Mouse (Mus musculus): ENCODE measurements around the gene Otop3. TPM values are rescaled to one million over a fixed set of nuclear protein-coding genes. Genes with fewer than 3 reads are reported as not detected.

Otop3 gene
- polyA plus RNA-seq, 1 experiment: not detected

DNA sequence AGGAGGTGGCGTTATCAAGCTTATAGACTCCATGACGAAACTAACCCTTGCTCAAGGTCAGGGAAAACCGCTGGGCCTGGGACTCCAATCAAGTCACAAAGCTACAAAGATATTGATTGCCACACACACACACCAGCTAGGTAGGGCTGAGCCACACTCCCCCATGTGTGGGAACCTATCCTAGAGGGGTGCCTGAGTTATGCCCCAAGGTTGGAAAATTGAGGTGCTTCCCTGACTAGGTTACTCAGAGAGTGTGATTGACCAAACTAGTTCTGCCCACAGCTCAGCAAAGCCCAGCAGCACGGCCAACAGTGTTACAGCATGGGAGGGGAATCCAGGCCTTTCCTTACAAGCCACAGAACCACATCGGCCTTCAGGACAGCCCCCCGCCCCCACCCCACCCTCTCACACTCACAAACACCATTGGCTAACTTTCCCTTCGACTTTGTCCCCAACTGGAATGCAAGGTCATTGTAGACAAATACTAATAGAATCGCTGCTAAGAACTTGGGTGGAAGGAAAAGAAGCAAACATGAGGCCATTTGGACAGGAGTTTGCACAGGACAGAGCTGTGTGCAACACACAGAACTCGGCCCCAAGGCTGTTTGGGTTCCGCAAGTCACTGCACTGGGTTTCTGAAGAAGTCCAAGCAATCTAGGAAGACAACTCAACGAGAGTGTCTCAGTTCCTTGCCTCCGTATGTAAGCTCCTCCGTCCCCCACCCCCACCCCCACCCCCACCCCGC lies 41.7 kb upstream of the Otop3 start:
- Histone ChIP-seq H3K27me3 (ENCODE audit: control insufficient read depth) (peaks cover 18% of the 10 kb centered on the region), H3K36me3 (ENCODE audit: control insufficient read depth) (no peaks in the 10 kb centered on the region; the same call in 1 of the 2 replicates), H3K9me3 (ENCODE audit: control insufficient read depth, low read length) (no peaks in the 10 kb centered on the region), H3K4me1 (ENCODE audit: control insufficient read depth) (peaks cover 5% of the 10 kb centered on the region; the same call in 1 of the 2 replicates), H3K4me3 (replicated peaks) (no peak overlapping the region)
- TF ChIP-seq GATA1 (IDR thresholded peaks at IDR 0.05; ENCODE audit: low read length) (no peak), TAL1 (IDR thresholded peaks at IDR 0.05; ENCODE audit: low read length) (no peak)

DNA sequence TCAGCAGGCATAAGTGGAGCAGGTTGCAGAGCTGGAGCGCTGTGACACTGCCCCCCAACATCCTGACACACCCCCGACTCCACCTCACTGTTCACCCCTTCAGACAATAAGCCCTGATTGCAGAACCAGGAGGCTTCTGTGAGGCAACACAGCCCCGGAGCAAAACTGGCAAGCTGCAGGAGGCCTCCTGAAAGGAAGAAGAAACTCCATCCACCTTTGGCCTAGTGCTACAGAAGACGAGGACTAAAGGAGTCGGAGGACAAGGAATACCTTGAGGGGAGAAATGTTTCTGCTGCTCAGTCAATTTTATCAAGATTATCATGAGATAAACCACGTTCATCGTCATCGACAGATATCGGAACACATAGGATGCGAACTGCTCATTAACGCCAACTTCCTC lies 38.6 kb upstream of the Otop3 start:
- peaks cover 5% of the 10 kb centered on the region; the same call in 1 of the 2 replicates for H3K4me1 ChIP-seq (ENCODE audit: control insufficient read depth)
- peak overlapping the region; percentile 56 for H3K4me3 ChIP-seq (replicated peaks)
- no peak for TF ChIP-seq GATA1 (IDR thresholded peaks at IDR 0.05; ENCODE audit: low read length)
- no peak for TF ChIP-seq TAL1 (IDR thresholded peaks at IDR 0.05; ENCODE audit: low read length)
- no peaks in the 10 kb centered on the region; the same call in 1 of the 2 replicates for H3K36me3 ChIP-seq (ENCODE audit: control insufficient read depth)
- no peaks in the 10 kb centered on the region for H3K9me3 ChIP-seq (ENCODE audit: control insufficient read depth, low read length)
- peaks cover 27% of the 10 kb centered on the region for H3K27me3 ChIP-seq (ENCODE audit: control insufficient read depth)

DNA sequence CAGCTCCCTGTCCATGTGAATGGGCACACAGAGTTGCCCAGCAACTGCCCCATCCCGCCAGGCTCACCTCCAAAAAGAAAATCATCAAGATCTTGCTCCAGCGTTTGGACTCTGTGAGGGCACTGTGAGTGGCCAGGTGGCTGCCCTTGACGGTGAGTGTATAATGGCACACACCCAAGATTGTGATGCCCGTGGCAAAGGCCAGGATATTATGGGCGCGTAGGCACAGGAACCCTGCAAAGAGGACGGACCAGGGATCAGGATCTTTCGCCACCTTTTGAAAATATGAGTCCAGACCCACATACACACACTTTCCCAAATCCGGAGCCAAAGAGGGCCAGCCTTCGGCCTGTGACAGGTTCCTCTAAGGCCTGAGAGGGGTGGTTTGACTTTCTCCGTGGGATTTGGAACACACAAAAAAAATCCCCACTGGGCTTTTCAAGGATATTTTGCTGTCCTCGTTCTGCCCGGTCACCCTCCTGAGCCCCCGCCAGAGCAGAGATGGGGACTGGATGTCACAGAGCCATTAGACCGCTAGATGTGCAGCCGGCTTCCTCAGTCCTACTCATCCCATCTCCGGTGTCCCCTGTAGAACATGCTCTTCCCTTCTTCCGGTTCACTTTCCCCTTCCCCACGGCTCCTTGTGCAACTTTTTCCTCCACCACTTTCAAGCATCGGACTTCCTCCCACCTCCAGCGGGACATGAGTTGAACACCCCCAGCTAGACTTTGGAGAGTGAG lies 37.9 kb upstream of the Otop3 start:
- peaks cover 5% of the 10 kb centered on the region; the same call in 1 of the 2 replicates for H3K4me1 ChIP-seq (ENCODE audit: control insufficient read depth)
- peaks cover 27% of the 10 kb centered on the region for H3K27me3 ChIP-seq (ENCODE audit: control insufficient read depth)
- H3K36me3 ChIP-seq (ENCODE audit: control insufficient read depth): no peaks in the 10 kb centered on the region; the same call in 1 of the 2 replicates
- H3K9me3 ChIP-seq (ENCODE audit: control insufficient read depth, low read length): no peaks in the 10 kb centered on the region
- TF ChIP-seq TAL1 (IDR thresholded peaks at IDR 0.05; ENCODE audit: low read length) (no peak), GATA1 (IDR thresholded peaks at IDR 0.05; ENCODE audit: low read length) (no peak)
- peak overlapping the region; percentile 56 for H3K4me3 ChIP-seq (replicated peaks)

DNA sequence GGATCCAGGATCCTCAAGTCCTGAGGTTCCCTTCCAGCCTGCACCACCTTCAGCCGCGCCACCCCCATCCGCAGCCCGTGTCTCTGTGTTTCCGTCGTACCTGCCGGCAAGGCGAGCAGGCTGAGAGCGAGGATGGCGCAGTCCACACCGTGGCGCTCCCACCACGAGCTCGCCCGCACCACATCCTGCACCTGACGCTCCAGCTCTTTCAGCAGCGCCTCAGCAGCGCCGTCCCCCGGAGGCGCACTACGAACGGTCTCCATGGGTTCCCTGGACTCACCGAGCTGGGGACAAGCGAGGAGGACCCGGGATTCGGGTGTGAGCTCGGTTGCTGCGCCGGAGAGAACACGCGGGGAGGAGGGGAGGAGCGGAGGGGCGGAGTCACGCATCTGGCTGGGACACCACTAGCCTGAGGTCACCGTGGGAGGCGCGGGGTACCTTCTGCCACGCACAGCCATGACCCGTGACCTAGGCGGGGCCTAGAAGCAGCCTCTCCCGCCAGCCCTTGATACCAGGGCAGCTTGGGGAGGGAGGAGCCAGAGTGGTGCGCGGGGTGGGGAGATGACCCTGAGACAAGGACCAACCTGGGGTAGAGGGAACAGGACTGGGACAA lies 37.2 kb upstream of the Otop3 start, which contains the start of gene Fads6:
Gene Fads6, minus strand, starts transcription at position 450 of the 613 bp plus-strand sequence.
- Histone ChIP-seq H3K36me3 (ENCODE audit: control insufficient read depth) (no peaks in the 10 kb centered on the region; the same call in 1 of the 2 replicates), H3K4me3 (replicated peaks) (peak within 1 kb of the TSS; percentile 56), H3K9me3 (ENCODE audit: control insufficient read depth, low read length) (no peaks in the 10 kb centered on the region), H3K4me1 (ENCODE audit: control insufficient read depth) (peaks cover 5% of the 10 kb centered on the region; the same call in 1 of the 2 replicates), H3K27me3 (ENCODE audit: control insufficient read depth) (peaks cover 27% of the 10 kb centered on the region)
- no peak for TF ChIP-seq TAL1 (IDR thresholded peaks at IDR 0.05; ENCODE audit: low read length)
- no peak for TF ChIP-seq GATA1 (IDR thresholded peaks at IDR 0.05; ENCODE audit: low read length)

DNA sequence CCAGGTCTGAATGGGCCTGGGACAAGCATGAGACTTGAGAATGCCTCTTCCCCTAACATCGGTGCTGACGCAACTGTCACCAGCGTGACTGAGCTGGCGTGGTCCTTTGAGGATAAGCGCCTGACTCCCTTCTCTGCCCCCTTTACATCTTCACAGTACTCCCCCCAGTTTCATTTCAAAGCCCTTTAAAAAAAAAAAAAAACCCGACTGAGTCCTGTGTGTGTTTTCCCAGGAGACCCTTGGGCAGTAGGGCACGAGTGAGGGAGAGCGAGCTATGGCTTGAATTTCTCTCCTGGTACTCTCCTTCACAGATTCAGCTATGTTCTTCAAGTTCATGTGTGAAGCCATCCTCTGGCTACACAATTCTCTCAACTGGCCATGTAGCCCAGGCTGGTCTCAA lies 36.4 kb upstream of the Otop3 start:
- H3K4me1 ChIP-seq (ENCODE audit: control insufficient read depth): peaks cover 5% of the 10 kb centered on the region; the same call in 1 of the 2 replicates
- no peak overlapping the region for H3K4me3 ChIP-seq (replicated peaks)
- no peaks in the 10 kb centered on the region for H3K9me3 ChIP-seq (ENCODE audit: control insufficient read depth, low read length)
- peaks cover 27% of the 10 kb centered on the region for H3K27me3 ChIP-seq (ENCODE audit: control insufficient read depth)
- no peaks in the 10 kb centered on the region; the same call in 1 of the 2 replicates for H3K36me3 ChIP-seq (ENCODE audit: control insufficient read depth)
- TF ChIP-seq GATA1 (IDR thresholded peaks at IDR 0.05; ENCODE audit: low read length) (no peak), TAL1 (IDR thresholded peaks at IDR 0.05; ENCODE audit: low read length) (no peak)

DNA sequence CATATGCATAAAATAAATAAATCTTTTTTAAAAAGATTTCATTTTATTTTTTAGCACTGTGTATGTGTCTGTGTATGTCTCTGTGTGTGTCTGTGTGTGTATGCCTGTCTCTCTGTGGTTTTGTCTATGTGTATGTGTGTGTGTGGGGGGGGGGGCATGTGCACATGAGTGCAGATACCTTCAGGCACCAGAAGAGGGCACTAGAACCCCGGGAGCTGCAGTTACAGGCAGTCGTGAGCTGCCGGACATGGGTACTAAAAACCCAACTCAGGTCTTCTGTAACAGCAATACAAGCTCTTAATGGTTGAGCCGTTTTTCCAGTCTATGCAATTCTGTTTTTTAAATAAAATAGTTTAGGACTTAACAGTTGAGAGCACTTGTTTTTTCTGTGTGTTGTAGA lies 33.8 kb upstream of the Otop3 start:
- Histone ChIP-seq H3K4me3 (replicated peaks) (no peak overlapping the region), H3K4me1 (ENCODE audit: control insufficient read depth) (peaks cover 5% of the 10 kb centered on the region; the same call in 1 of the 2 replicates), H3K9me3 (ENCODE audit: control insufficient read depth, low read length) (no peaks in the 10 kb centered on the region), H3K27me3 (ENCODE audit: control insufficient read depth) (peaks cover 30% of the 10 kb centered on the region), H3K36me3 (ENCODE audit: control insufficient read depth) (no peaks in the 10 kb centered on the region)
- no peak for TF ChIP-seq TAL1 (IDR thresholded peaks at IDR 0.05; ENCODE audit: low read length)
- no peak for TF ChIP-seq GATA1 (IDR thresholded peaks at IDR 0.05; ENCODE audit: low read length)

DNA sequence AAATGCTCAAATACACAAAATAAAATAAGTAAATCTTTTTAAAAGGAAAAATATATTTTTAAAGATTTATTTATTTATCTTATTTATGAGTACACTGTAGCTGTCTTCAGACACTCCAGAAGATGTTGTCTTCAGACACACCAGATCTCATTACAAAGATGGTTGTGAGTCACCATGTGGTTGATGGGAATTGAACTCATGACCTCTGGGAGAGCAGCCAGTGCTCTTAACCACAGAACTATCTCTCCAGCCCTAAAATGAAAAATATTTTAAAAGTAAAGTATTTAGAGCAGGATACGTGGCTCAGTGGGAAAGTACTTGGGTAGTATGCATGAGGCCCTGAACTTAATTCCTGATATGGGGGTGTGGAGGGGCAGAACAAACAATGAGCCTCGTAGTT lies 33.2 kb upstream of the Otop3 start:
- no peak for TF ChIP-seq GATA1 (IDR thresholded peaks at IDR 0.05; ENCODE audit: low read length)
- no peak for TF ChIP-seq TAL1 (IDR thresholded peaks at IDR 0.05; ENCODE audit: low read length)
- Histone ChIP-seq H3K36me3 (ENCODE audit: control insufficient read depth) (no peaks in the 10 kb centered on the region), H3K9me3 (ENCODE audit: control insufficient read depth, low read length) (no peaks in the 10 kb centered on the region), H3K4me1 (ENCODE audit: control insufficient read depth) (peaks cover 5% of the 10 kb centered on the region; the same call in 1 of the 2 replicates), H3K27me3 (ENCODE audit: control insufficient read depth) (peaks cover 26% of the 10 kb centered on the region), H3K4me3 (replicated peaks) (no peak overlapping the region)

DNA sequence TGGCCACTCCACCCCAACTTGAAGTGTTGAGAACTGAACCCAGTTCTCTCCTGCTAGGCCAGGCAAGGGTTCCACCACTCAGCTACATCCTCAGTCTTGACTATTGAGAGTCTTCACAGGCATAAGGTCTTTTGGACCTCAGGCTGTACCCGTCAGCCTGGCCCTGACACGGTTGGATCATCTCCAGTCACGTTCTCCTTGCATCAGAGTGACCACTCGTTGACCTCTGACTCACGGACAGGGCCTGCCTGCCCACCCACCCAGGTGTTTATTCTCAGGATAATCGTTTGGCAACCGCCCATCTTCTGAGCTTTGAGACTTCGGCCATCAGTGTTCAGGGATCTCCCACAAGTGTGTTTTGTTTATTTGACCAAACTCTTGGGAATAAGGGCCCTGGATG lies 31.4 kb upstream of the Otop3 start:
- Histone ChIP-seq H3K4me3 (replicated peaks) (no peak overlapping the region), H3K27me3 (ENCODE audit: control insufficient read depth) (peaks cover 8% of the 10 kb centered on the region), H3K36me3 (ENCODE audit: control insufficient read depth) (no peaks in the 10 kb centered on the region), H3K9me3 (ENCODE audit: control insufficient read depth, low read length) (no peaks in the 10 kb centered on the region), H3K4me1 (ENCODE audit: control insufficient read depth) (no peaks in the 10 kb centered on the region)
- TF ChIP-seq GATA1 (IDR thresholded peaks at IDR 0.05; ENCODE audit: low read length): no peak
- TF ChIP-seq TAL1 (IDR thresholded peaks at IDR 0.05; ENCODE audit: low read length): no peak
